Mouse (Mus musculus) thymus, adult 2 months (tissue): ENCODE data around the gene Pltp.
"Not testable (repeated sequence)": the region's sequence is repeated elsewhere in the genome, so short reads cannot be mapped to it uniquely, and the experiment has no call there.

Source experiments
- CTCF ChIP-seq: fragments of 200-500 bp; IDR thresholded peaks from 2 replicates; pipeline ENCODE4 v1.5.1; 2012; ENCODE audit warnings: mild to moderate bottlenecking, control low read depth, low read length, moderate library complexity, borderline replicate concordance; ENCODE audit not compliant: control insufficient read depth, poor library complexity, insufficient read depth; ENCODE audit errors: extremely low read depth
- POLR2A ChIP-seq: fragments of 200-500 bp; IDR thresholded peaks from 2 replicates; pipeline ENCODE4 v1.6.1; 2012; ENCODE audit warnings: mild to moderate bottlenecking, low read length, control low read depth, moderate library complexity; ENCODE audit not compliant: control insufficient read depth, poor library complexity, insufficient read depth; ENCODE audit errors: extremely low read depth

DNA sequence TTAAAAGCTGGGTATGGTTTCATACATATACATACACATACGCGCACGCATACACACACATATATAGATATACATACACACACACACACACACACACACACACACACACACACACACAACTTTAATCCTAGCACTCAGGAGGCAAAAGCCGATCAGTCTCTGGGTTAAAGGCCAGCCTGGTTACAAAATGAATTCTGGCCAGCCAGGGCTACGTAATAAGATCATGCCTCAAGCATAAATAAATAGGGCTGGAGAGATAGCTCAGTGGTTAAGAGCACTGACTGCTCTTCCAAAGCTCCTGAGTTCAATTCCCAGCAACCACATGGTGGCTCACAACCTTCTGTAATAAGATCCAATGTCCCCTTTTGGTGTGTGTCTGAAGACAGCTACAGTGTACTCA, 1.9 kb downstream of the Pltp start:
- not testable (repeated sequence) for TF ChIP-seq CTCF, POLR2A
